In the genomic region with DNA sequence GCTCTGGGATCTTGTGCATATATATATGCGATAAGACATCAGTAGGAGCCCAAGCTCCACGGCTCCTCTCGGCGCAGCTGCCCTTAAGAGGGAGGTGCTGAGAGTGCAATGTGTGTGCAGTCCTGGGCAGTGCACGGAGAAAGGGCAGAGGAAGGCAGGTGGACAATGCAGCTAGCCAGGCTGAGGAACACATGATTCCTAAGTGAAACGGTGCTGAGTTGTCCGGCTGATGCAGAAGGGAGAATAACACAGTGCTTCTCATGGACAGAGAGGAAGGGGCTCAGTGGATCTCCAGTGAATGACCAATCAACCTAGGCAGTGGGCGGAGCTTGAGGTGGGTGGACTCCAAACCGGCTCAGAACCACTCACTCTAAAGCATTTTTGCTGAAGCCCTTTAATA, we compare ENCODE assay signal across 16 mouse cellular contexts. TPM values are rescaled to one million over a fixed set of nuclear protein-coding genes. Genes with fewer than 3 reads are reported as not detected.
A peak's percentile ranks its signal among the peaks of the same experiment; 100 is the strongest.
DNase-seq lines count a peak whose midpoint lies in the region; ATAC-seq and TF ChIP-seq lines count a peak whose summit lies in the region.
"Had no signal": no experiment of that assay in that cellular context is flagged by ENCODE, and none has a peak within 500 bp of the region (broad histone marks: within the 10 kb centered on the region; RNA-seq: fewer than 3 reads in every experiment).

No protein-coding gene starts in this region.

- no peak overlapping the region for H3K4me3 ChIP-seq in neural tube, embryonic 11.5 days (ENCODE audit: low read depth, low read length)
- H3K4me3 ChIP-seq in limb, embryonic 12.5 days (replicated peaks), result peak overlapping the region; percentile 18
- no peak overlapping the region for H3K4me3 ChIP-seq in liver, postnatal 0 days (ENCODE audit: low read depth, low read length)
- H3K4me3 ChIP-seq: erythroblast, embryonic 14.5 days had no signal

- no peaks in the 10 kb centered on the region for H3K36me3 ChIP-seq in neural tube, embryonic 11.5 days (ENCODE audit: control insufficient read depth, insufficient read depth, low read length)
- H3K36me3 ChIP-seq in limb, embryonic 12.5 days, result peaks cover 29% of the 10 kb centered on the region
- H3K36me3 ChIP-seq in liver, postnatal 0 days (replicated peaks; ENCODE audit: insufficient read depth, low read length), result no peaks in the 10 kb centered on the region

- no peaks in the 10 kb centered on the region for H3K9me3 ChIP-seq in neural tube, embryonic 11.5 days (ENCODE audit: control insufficient read depth, low read length)
- H3K9me3 ChIP-seq in limb, embryonic 12.5 days, result 0 out of 2 replicates have a peak, but pooled peaks cover 4% of the 10 kb centered on the region
- H3K9me3 ChIP-seq in liver, postnatal 0 days (ENCODE audit: low read length), result no peaks in the 10 kb centered on the region

- WGBS in neural tube, embryonic 11.5 days, result 54% methylated on average over 9 of the region's 9 CpGs
- WGBS in limb, embryonic 12.5 days, result 25% methylated on average over 9 of the region's 9 CpGs
- 65% methylated on average over 9 of the region's 9 CpGs for WGBS in liver, postnatal 0 days (ENCODE audit: insufficient replicate concordance)

- TF ChIP-seq EP300 in liver, postnatal 0 days (IDR thresholded peaks at IDR 0.05; ENCODE audit: low read depth), result no peak

- ATAC-seq in neural tube, embryonic 11.5 days (ENCODE audit: insufficient read depth, low FRiP score, low TSS enrichment), result peak; percentile 49; the same call in 1 of the 2 replicates
- ATAC-seq in limb, embryonic 12.5 days (ENCODE audit: insufficient number of reproducible peaks, insufficient read depth, low FRiP score, low TSS enrichment, low read depth), result peak; percentile 52; the same call in 1 of the 2 replicates
- ATAC-seq in liver, postnatal 0 days, result no peak

- peak overlapping the region; percentile 27; the same call in 1 of the 2 replicates for H3K4me2 ChIP-seq in neural tube, embryonic 11.5 days (ENCODE audit: low read depth)
- peak overlapping the region; percentile 52 for H3K4me2 ChIP-seq in limb, embryonic 12.5 days
- no peak overlapping the region for H3K4me2 ChIP-seq in liver, postnatal 0 days (ENCODE audit: low read depth, low read length)
- H3K4me2 ChIP-seq: liver, embryonic 11.5 days had no signal

- H3K27me3 ChIP-seq in neural tube, embryonic 11.5 days (ENCODE audit: control insufficient read depth, insufficient read depth, low read length), result no peaks in the 10 kb centered on the region
- peaks cover 8% of the 10 kb centered on the region; the same call in 1 of the 2 replicates for H3K27me3 ChIP-seq in limb, embryonic 12.5 days
- no peaks in the 10 kb centered on the region for H3K27me3 ChIP-seq in liver, postnatal 0 days (ENCODE audit: insufficient read depth, low read length)

- H3K4me1 ChIP-seq in neural tube, embryonic 11.5 days (ENCODE audit: control insufficient read depth, insufficient read depth, low read length), result peaks cover 6% of the 10 kb centered on the region
- peaks cover 47% of the 10 kb centered on the region for H3K4me1 ChIP-seq in limb, embryonic 12.5 days (replicated peaks)
- H3K4me1 ChIP-seq in liver, postnatal 0 days (ENCODE audit: insufficient read depth), result peaks cover 3% of the 10 kb centered on the region; the same call in 1 of the 2 replicates

- peak; percentile 48 for DNase-seq in embryo, embryonic 10 days (ENCODE audit: low spot score)
- no peak for DNase-seq in embryo, embryonic 9.5 days (ENCODE audit: extremely low spot score)
- DNase-seq in neural tube, embryonic 11.5 days (ENCODE audit: low spot score), result no peak
- no peak for DNase-seq in neural tube, embryonic 10.5 days (ENCODE audit: extremely low spot score, low spot score)
- DNase-seq in liver, postnatal 0 days, result no peak
- no peak for DNase-seq in cerebellum, adult 8-10 months
- no peak for DNase-seq in cerebellum, adult 18-20 months
- DNase-seq: cerebellum, postnatal 14 days; gastrocnemius, postnatal 14 days; layer of hippocampus, postnatal 36 days; lung, postnatal 14 days; retina, postnatal 1 day; thymus, adult 2 months had no signal

- TF ChIP-seq CTCF in liver, postnatal 0 days (IDR thresholded peaks at IDR 0.05; ENCODE audit: low read depth), result no peak

- no peak overlapping the region for H3K27ac ChIP-seq in neural tube, embryonic 11.5 days (ENCODE audit: low read depth, low read length)
- H3K27ac ChIP-seq in limb, embryonic 12.5 days, result peak overlapping the region; percentile 82
- no peak overlapping the region for H3K27ac ChIP-seq in liver, postnatal 0 days (ENCODE audit: low read depth)

- H3K9ac ChIP-seq in neural tube, embryonic 11.5 days (ENCODE audit: low read length), result no peak overlapping the region
- H3K9ac ChIP-seq in limb, embryonic 12.5 days (replicated peaks), result no peak overlapping the region
- no peak overlapping the region for H3K9ac ChIP-seq in liver, postnatal 0 days (replicated peaks)

RNA-seq across cellular contexts. Expression of gene Bend4, which starts 26.5 kb away (rescaled TPM):
- polyA plus RNA-seq in neural tube, embryonic 11.5 days (2014; fragmentation: Nextera tagmentation; extraction: Ambion mirVana), result 10.0 and 10.8 TPM in 2 replicates
- polyA plus RNA-seq in limb, embryonic 12.5 days (2016; fragmentation: Nextera tagmentation; extraction: Ambion mirVana), result 7.8 and 8.3 TPM in 2 replicates
- 0.18 and 0.25 TPM in 2 replicates for polyA plus RNA-seq in liver, postnatal 0 days (2015; fragmentation: Nextera tagmentation; extraction: Ambion mirVana)
